Mouse (Mus musculus) midbrain, embryonic 16.5 days (tissue): ENCODE data around the gene Lpin2. TPM values are rescaled to one million over a fixed set of nuclear protein-coding genes. Genes with fewer than 3 reads are reported as not detected.

Experiments used
- ATAC-seq: fragments of 200-750 bp; cut with Nextera tagmentation; 2 replicates; pipeline ENCODE4 v1.8.0; 2017; ENCODE audit warnings: moderate TSS enrichment
- H3K27ac ChIP-seq: fragments of 300-500 bp; sonication (generic); 2 replicates; pipeline ENCODE4 v1.5.1; 2014; ENCODE audit warnings: mild to moderate bottlenecking, low read length, mixed read lengths
- H3K27me3 ChIP-seq: fragments of 300-500 bp; sonication (generic); 2 replicates; pipeline ENCODE4 v1.6.1; 2014; ENCODE audit warnings: low read depth, low read length, mixed read lengths; ENCODE audit not compliant: control insufficient read depth, insufficient read depth
- H3K36me3 ChIP-seq: fragments of 300-500 bp; sonication (generic); 2 replicates; pipeline ENCODE4 v1.6.1; 2014; ENCODE audit warnings: mild to moderate bottlenecking, low read length, moderate library complexity, mixed read lengths; ENCODE audit not compliant: control insufficient read depth, insufficient read depth
- H3K4me1 ChIP-seq: fragments of 300-500 bp; sonication (generic); 2 replicates; pipeline ENCODE4 v1.6.1; 2014; ENCODE audit warnings: mild to moderate bottlenecking, low read length, mixed read lengths; ENCODE audit not compliant: control insufficient read depth, insufficient read depth
- H3K4me2 ChIP-seq: fragments of 300-500 bp; sonication (generic); 2 replicates; pipeline ENCODE4 v1.6.1; 2014; ENCODE audit warnings: mild to moderate bottlenecking, low read length, mixed read lengths
- H3K4me3 ChIP-seq: fragments of 300-500 bp; sonication (generic); 2 replicates; pipeline ENCODE4 v1.5.1; 2014; ENCODE audit warnings: low read depth, mild to moderate bottlenecking, low read length, moderate library complexity, mixed read lengths
- H3K9ac ChIP-seq: fragments of 300-500 bp; sonication (generic); 2 replicates; pipeline ENCODE4 v1.6.1; 2014; ENCODE audit warnings: low read depth, low read length, mixed read lengths
- H3K9me3 ChIP-seq: fragments of 300-500 bp; sonication (generic); replicated peaks from 2 replicates; pipeline ENCODE4 v1.6.1; 2014; ENCODE audit warnings: mild to moderate bottlenecking, low read length, mixed read lengths; ENCODE audit not compliant: control insufficient read depth, poor library complexity, severe bottlenecking
- WGBS: fragments of 180-500 bp; shearing (Covaris S2); extraction: QIAGEN DNeasy Blood & Tissue Kit; methylation state at CpG from one replicate; pipeline ENCODE4 v1.1.7; 2014; 5-methylcytosine and 5-hydroxymethylcytosine counted together
- polyA plus RNA-seq: library from polyadenylated mRNA; unstranded; fragments of >200 nt; fragmentation: Nextera tagmentation; extraction: Ambion mirVana; gene quantifications from 2 replicates; pipeline ENCODE4 v1.2.1, GENCODE M21; 2015

The Lpin2 gene
- polyA plus RNA-seq: 45.0 and 47.3 TPM in 2 replicates

- no peak for ATAC-seq
- Histone ChIP-seq H3K27me3 (no peaks in the 10 kb centered on the region), H3K9me3 (no peaks in the 10 kb centered on the region), H3K4me3 (peak within 1 kb of the TSS; percentile 85), H3K36me3 (no peaks in the 10 kb centered on the region), H3K9ac (peak within 1 kb of the TSS; percentile 86), H3K4me1 (peaks cover 14% of the 10 kb centered on the region), H3K27ac (peak within 1 kb of the TSS; percentile 91), H3K4me2 (peak within 1 kb of the TSS; percentile 72)
- 24% methylated on average over 6 of the region's 6 CpGs for WGBS
Observed at GRCm38 (mm10) chr17:71182211-71182721, at the start of gene Lpin2. Lpin2 (plus strand) TSS chr17:71182560.

- H3K4me3 ChIP-seq: no peak overlapping the region
Observed at GRCm38 (mm10) chr17:71132856-71133439, 49.4 kb upstream of the Lpin2 start.

GRCm38 (mm10) chr17:71134441-71134955 is 47.9 kb upstream of the Lpin2 start:
- Histone ChIP-seq H3K9ac (no peak overlapping the region), H3K27me3 (no peaks in the 10 kb centered on the region), H3K9me3 (no peaks in the 10 kb centered on the region), H3K27ac (no peak overlapping the region), H3K36me3 (no peaks in the 10 kb centered on the region), H3K4me1 (peaks cover 4% of the 10 kb centered on the region; the same call in 1 of the 2 replicates), H3K4me3 (no peak overlapping the region), H3K4me2 (no peak overlapping the region)
- WGBS: 92% methylated on average over 3 of the region's 3 CpGs
- no peak for ATAC-seq

More at GRCm38 (mm10) chr17:71132856-71133439, 49.4 kb upstream of the Lpin2 start:
- H3K9me3 ChIP-seq: no peaks in the 10 kb centered on the region
- H3K4me1 ChIP-seq: no peaks in the 10 kb centered on the region
- no peak overlapping the region for H3K9ac ChIP-seq
- no peaks in the 10 kb centered on the region for H3K27me3 ChIP-seq
- WGBS: 91% methylated on average over 11 of the region's 11 CpGs
- no peak overlapping the region for H3K27ac ChIP-seq
- no peak overlapping the region for H3K4me2 ChIP-seq
- no peak for ATAC-seq
- no peaks in the 10 kb centered on the region for H3K36me3 ChIP-seq

DNA sequence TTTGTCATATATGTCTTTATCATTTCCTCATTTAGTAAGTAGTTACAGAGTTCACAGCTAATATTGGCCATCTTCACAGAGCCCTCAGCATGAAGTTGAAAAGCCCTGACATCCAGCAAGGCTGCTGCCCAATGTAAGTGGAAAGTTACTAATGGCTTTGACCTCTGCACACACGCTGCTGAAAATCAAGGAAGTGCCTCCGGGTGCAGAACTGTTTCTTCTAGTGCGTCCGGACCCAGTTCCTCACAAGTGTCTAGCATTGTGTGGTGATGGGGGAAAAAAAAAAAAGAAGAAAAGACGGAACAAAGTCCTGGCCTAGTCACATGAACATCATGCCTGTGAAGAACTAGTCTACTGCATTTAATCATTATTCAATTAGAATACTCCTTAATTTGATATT is 47.3 kb upstream of the Lpin2 start:
- 79% methylated on average over 5 of the region's 5 CpGs for WGBS
- no peaks in the 10 kb centered on the region for H3K36me3 ChIP-seq
- H3K27me3 ChIP-seq: no peaks in the 10 kb centered on the region
- no peaks in the 10 kb centered on the region for H3K9me3 ChIP-seq
- ATAC-seq: no peak
- H3K4me3 ChIP-seq: no peak overlapping the region
- no peak overlapping the region for H3K27ac ChIP-seq
- H3K4me2 ChIP-seq: no peak overlapping the region
- H3K4me1 ChIP-seq: peaks cover 4% of the 10 kb centered on the region; the same call in 1 of the 2 replicates
- H3K9ac ChIP-seq: no peak overlapping the region

- peaks cover 4% of the 10 kb centered on the region; the same call in 1 of the 2 replicates for H3K4me1 ChIP-seq
- WGBS: 93% methylated on average over 5 of the region's 5 CpGs
- no peaks in the 10 kb centered on the region for H3K36me3 ChIP-seq
- ATAC-seq: no peak
- H3K9me3 ChIP-seq: no peaks in the 10 kb centered on the region
- H3K9ac ChIP-seq: no peak overlapping the region
- no peak overlapping the region for H3K4me2 ChIP-seq
- no peak overlapping the region for H3K4me3 ChIP-seq
- no peak overlapping the region for H3K27ac ChIP-seq
- no peaks in the 10 kb centered on the region for H3K27me3 ChIP-seq
Observed at GRCm38 (mm10) chr17:71135866-71136265, 46.5 kb upstream of the Lpin2 start.

DNA sequence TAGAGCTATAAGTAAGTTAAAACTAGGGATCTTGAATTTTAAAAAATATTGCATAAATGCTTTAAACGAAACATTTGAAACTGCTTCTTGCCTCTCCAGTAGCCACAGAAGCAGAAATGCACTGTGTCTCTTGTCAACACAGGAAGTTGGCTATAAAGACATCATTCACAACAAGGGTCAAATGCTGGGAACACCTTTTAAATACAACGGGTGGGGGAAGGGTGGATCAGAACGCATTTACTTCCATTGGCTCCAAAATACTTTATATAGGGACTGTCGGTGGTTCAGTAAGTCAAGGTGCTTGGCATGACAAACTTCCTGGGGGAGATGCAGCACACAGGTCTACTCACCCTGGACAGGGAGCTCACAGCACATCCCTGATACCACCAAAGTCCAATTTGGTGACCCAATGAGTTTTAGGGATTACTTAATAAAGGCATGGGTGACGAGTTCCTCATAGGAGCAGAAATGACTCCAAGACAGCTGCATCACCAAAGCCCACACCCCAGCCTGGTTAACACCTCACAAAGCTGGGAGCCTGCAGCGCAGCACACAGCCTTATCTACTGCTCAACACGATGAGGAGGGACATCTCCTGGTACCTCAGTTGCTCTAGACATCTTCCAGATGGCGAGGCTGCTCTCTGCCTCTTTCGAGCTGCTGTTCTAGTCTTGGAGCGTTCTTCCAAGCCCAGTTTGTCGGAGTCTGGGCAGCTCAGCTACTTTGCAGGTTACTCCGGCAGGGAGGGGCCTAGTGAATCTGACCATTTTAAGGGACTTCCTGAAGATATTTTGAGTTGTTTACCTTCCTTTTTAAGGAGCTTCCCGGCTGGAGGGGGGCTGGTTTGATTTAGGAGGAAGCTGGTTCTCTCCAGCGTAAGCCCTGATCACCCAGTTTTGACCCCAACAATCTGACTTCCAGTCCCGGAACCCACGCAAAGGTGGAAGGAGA is 45.7 kb upstream of the Lpin2 start:
- Histone ChIP-seq H3K27me3 (no peaks in the 10 kb centered on the region), H3K4me3 (no peak overlapping the region), H3K9me3 (no peaks in the 10 kb centered on the region), H3K36me3 (no peaks in the 10 kb centered on the region), H3K27ac (no peak overlapping the region), H3K4me1 (peaks cover 4% of the 10 kb centered on the region; the same call in 1 of the 2 replicates), H3K4me2 (no peak overlapping the region), H3K9ac (no peak overlapping the region)
- no peak for ATAC-seq
- WGBS: 87% methylated on average over 16 of the region's 16 CpGs

- no peaks in the 10 kb centered on the region for H3K27me3 ChIP-seq
- no peak for ATAC-seq
- WGBS: 88% methylated on average over 2 of the region's 2 CpGs
- H3K4me3 ChIP-seq: no peak overlapping the region
- H3K27ac ChIP-seq: no peak overlapping the region
- peaks cover 4% of the 10 kb centered on the region; the same call in 1 of the 2 replicates for H3K4me1 ChIP-seq
- no peaks in the 10 kb centered on the region for H3K36me3 ChIP-seq
- no peak overlapping the region for H3K4me2 ChIP-seq
- no peak overlapping the region for H3K9ac ChIP-seq
- H3K9me3 ChIP-seq: no peaks in the 10 kb centered on the region
Observed at GRCm38 (mm10) chr17:71137334-71137721, 45.0 kb upstream of the Lpin2 start.

DNA sequence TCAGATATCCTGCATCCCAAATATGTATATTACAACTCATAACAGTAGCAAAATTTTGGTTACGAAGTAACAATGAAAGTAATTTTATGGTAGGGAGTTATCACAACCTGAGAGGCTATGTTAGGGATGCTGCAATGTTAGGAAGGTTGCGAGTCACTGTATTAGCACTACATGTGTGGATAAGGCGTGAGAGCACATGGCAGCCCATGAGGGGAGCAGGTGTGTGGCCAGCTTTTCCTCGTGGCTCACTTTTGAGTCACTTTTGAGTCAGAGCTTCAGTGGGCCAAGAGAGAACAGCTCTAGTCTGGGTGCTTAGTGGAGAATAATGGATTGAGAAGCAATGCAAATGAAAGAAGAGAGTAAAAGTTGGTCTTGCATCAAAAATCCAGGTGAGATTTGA is 40.3 kb upstream of the Lpin2 start:
- H3K36me3 ChIP-seq: no peaks in the 10 kb centered on the region
- WGBS: 83% methylated on average over 4 of the region's 4 CpGs

More for the DNA sequence above, 40.3 kb upstream of the Lpin2 start:
- H3K27me3 ChIP-seq: no peaks in the 10 kb centered on the region
- H3K4me1 ChIP-seq: peaks cover 4% of the 10 kb centered on the region; the same call in 1 of the 2 replicates
- no peak overlapping the region for H3K4me3 ChIP-seq
- no peak overlapping the region for H3K27ac ChIP-seq
- H3K9ac ChIP-seq: no peak overlapping the region
- no peak overlapping the region for H3K4me2 ChIP-seq
- no peak for ATAC-seq
- H3K9me3 ChIP-seq: no peaks in the 10 kb centered on the region
